Mouse (Mus musculus): ENCODE results near the gene Nrde2. TPM values are rescaled to one million over a fixed set of nuclear protein-coding genes. Genes with fewer than 3 reads are reported as not detected.

Nrde2 gene
- polyA plus RNA-seq, 1 experiment = 7.6 TPM

DNA sequence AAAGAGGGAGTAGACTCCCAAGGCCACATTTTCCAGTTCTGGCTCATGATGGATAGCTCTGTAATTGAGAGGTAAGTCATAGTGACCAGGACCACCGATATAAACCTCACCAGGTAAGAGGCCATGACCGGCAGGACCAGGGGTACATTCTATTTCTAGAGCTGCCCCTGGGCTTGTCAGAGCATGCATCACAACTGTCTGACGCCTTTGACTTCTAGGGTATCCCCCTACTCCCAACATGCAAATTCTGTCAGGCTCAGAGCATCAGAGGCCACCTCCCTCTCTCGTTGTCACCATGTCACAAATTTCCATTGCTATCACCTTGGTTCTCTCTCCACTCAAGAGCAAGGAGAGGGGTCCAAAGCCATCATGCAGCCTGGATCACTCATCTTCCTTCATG is 68.7 kb downstream of the Nrde2 start:
- H3K4me3 ChIP-seq (ENCODE audit: extremely low read depth, insufficient read depth, insufficient read length) = no peak overlapping the region
- H3K4me1 ChIP-seq (ENCODE audit: control insufficient read depth, insufficient read depth, insufficient read length) = peaks cover 12% of the 10 kb centered on the region; the same call in 1 of the 2 replicates
- TF ChIP-seq CTCF (IDR thresholded peaks at IDR 0.05; ENCODE audit: extremely low read depth, insufficient read depth, insufficient read length, insufficient replicate concordance) = no peak
- no peak for TF ChIP-seq POLR2A (IDR thresholded peaks at IDR 0.05; ENCODE audit: low read depth, low read length)
- no peaks in the 10 kb centered on the region for H3K36me3 ChIP-seq (ENCODE audit: control insufficient read depth, insufficient read depth, low read length)
- no peak overlapping the region for H3K27ac ChIP-seq (ENCODE audit: insufficient read depth, low read length)
- no peaks in the 10 kb centered on the region for H3K27me3 ChIP-seq (ENCODE audit: control insufficient read depth, insufficient read depth, low read length)
- DNase-seq (ENCODE audit: low read depth in 1 of 2, low spot score in 2 of 2) = no peak
- WGBS = 67% methylated on average over 4 of the region's 4 CpGs

GRCm38 (mm10) chr12:100089265-100089664 is 70.2 kb downstream of the Nrde2 start:
- Histone ChIP-seq H3K36me3 (ENCODE audit: control insufficient read depth, insufficient read depth, low read length) (no peaks in the 10 kb centered on the region), H3K4me1 (ENCODE audit: control insufficient read depth, insufficient read depth, insufficient read length) (peaks cover 13% of the 10 kb centered on the region; the same call in 1 of the 2 replicates), H3K27me3 (ENCODE audit: control insufficient read depth, insufficient read depth, low read length) (no peaks in the 10 kb centered on the region), H3K4me3 (ENCODE audit: extremely low read depth, insufficient read depth, insufficient read length) (no peak overlapping the region), H3K27ac (ENCODE audit: insufficient read depth, low read length) (no peak overlapping the region)
- WGBS = 79% methylated on average over 5 of the region's 5 CpGs
- DNase-seq (ENCODE audit: low read depth in 1 of 2, low spot score in 2 of 2) = no peak
- no peak for TF ChIP-seq POLR2A (IDR thresholded peaks at IDR 0.05; ENCODE audit: low read depth, low read length)
- TF ChIP-seq CTCF (IDR thresholded peaks at IDR 0.05; ENCODE audit: extremely low read depth, insufficient read depth, insufficient read length, insufficient replicate concordance) = no peak

GRCm38 (mm10) chr12:100088026-100088425 is 71.4 kb downstream of the Nrde2 start:
- Histone ChIP-seq H3K36me3 (ENCODE audit: control insufficient read depth, insufficient read depth, low read length) (no peaks in the 10 kb centered on the region), H3K27me3 (ENCODE audit: control insufficient read depth, insufficient read depth, low read length) (no peaks in the 10 kb centered on the region), H3K27ac (ENCODE audit: insufficient read depth, low read length) (no peak overlapping the region), H3K4me1 (ENCODE audit: control insufficient read depth, insufficient read depth, insufficient read length) (peaks cover 14% of the 10 kb centered on the region; the same call in 1 of the 2 replicates), H3K4me3 (ENCODE audit: extremely low read depth, insufficient read depth, insufficient read length) (no peak overlapping the region)
- no peak for TF ChIP-seq CTCF (IDR thresholded peaks at IDR 0.05; ENCODE audit: extremely low read depth, insufficient read depth, insufficient read length, insufficient replicate concordance)
- TF ChIP-seq POLR2A (IDR thresholded peaks at IDR 0.05; ENCODE audit: low read depth, low read length) = no peak
- no peak for DNase-seq (ENCODE audit: low read depth in 1 of 2, low spot score in 2 of 2)
- 86% methylated on average over 3 of the region's 3 CpGs for WGBS

DNA sequence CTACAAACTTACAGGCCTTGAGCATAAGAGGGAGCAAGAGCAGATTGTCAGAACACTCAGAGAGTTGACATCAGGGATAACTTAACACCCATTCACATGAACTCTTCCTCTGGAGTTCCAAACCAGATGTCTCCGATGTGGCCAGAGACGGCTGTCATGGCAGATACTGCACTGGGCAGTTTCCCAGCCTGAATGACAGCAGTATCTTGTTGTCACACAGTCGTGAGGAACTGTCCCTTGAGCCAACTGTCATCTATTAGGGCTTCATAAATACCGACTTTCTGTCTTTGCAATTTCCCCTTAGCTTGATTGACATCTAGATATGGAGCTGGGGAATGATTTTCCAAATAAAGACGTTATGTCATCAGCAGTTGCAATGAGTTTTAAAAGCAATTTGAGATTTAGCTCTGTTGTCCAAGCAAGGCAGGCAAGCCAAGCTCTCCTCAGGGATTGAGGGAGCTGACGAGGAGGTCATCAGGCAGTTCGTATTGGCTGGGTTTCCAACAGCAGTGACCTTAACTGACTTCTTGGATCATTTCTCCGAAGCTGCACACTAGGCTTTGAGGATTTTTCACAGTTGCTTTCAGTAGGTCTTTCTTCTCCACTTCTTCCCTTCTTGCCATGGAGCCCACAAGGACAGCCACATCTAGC is 79.7 kb downstream of the Nrde2 start:
- Histone ChIP-seq H3K4me3 (ENCODE audit: extremely low read depth, insufficient read depth, insufficient read length) (no peak overlapping the region), H3K27me3 (ENCODE audit: control insufficient read depth, insufficient read depth, low read length) (no peaks in the 10 kb centered on the region; the same call in 1 of the 2 replicates), H3K27ac (ENCODE audit: insufficient read depth, low read length) (no peak overlapping the region), H3K4me1 (ENCODE audit: control insufficient read depth, insufficient read depth, insufficient read length) (peaks cover 3% of the 10 kb centered on the region; the same call in 1 of the 2 replicates), H3K36me3 (ENCODE audit: control insufficient read depth, insufficient read depth, low read length) (no peaks in the 10 kb centered on the region)
- DNase-seq (ENCODE audit: low read depth in 1 of 2, low spot score in 2 of 2) = no peak
- WGBS = 76% methylated on average over 8 of the region's 8 CpGs
- TF ChIP-seq CTCF (IDR thresholded peaks at IDR 0.05; ENCODE audit: extremely low read depth, insufficient read depth, insufficient read length, insufficient replicate concordance) = no peak

DNA sequence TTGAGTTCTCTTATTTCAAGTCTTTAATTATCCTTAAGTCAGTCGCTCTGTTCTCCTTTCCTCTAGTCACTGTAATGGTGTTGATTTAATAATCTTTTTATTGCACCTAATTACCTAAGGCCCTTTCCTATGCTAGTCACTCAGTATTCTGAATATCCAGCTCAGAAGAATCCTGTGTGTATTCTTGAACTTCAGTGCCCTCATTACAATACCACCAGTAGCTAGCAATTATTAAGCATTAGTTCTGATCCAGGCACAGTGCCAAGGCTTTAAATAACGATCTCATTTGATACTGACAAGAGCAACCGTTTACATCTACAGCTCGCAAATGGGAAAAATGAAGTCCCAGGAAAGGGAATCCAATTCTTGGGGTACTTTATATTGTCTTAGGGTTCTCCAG is 83.7 kb downstream of the Nrde2 start:
- Histone ChIP-seq H3K4me3 (ENCODE audit: extremely low read depth, insufficient read depth, insufficient read length) (no peak overlapping the region), H3K4me1 (ENCODE audit: control insufficient read depth, insufficient read depth, insufficient read length) (no peaks in the 10 kb centered on the region), H3K27me3 (ENCODE audit: control insufficient read depth, insufficient read depth, low read length) (no peaks in the 10 kb centered on the region; the same call in 1 of the 2 replicates), H3K27ac (ENCODE audit: insufficient read depth, low read length) (no peak overlapping the region), H3K36me3 (ENCODE audit: control insufficient read depth, insufficient read depth, low read length) (no peaks in the 10 kb centered on the region)
- WGBS = 86% methylated on average over 4 of the region's 4 CpGs
- DNase-seq (ENCODE audit: low read depth in 1 of 2, low spot score in 2 of 2) = no peak
- TF ChIP-seq POLR2A (IDR thresholded peaks at IDR 0.05; ENCODE audit: low read depth, low read length) = no peak
- TF ChIP-seq CTCF (IDR thresholded peaks at IDR 0.05; ENCODE audit: extremely low read depth, insufficient read depth, insufficient read length, insufficient replicate concordance) = no peak

Other genes with a start within 250 kb of the Nrde2 start
- 2.8 and 3.4 TPM in 2 replicates for gene Kcnk13, start 195.2 kb downstream of the Nrde2 start, polyA plus RNA-seq (2012; rRNA removed)
- gene Psmc1, start 49.5 kb downstream of the Nrde2 start, polyA plus RNA-seq (2012; rRNA removed) = 14.9 and 17.7 TPM in 2 replicates
- 173 and 334 TPM in 2 replicates for gene Calm1, start 39.8 kb upstream of the Nrde2 start, polyA plus RNA-seq (2012; rRNA removed)